Mouse (Mus musculus) heart, embryonic 11.5 days (tissue): ENCODE measurements around the gene Chaf1b. TPM values are rescaled to one million over a fixed set of nuclear protein-coding genes. Genes with fewer than 3 reads are reported as not detected.

Experiments used
- ATAC-seq: fragments of 200-750 bp; cut with Nextera tagmentation; replicated peaks from 2 replicates; pipeline ENCODE4 v1.8.0; 2017; ENCODE audit warnings: moderate library complexity; ENCODE audit not compliant: insufficient number of reproducible peaks, low FRiP score, low TSS enrichment
- H3K27ac ChIP-seq: fragments of 300-500 bp; sonication (generic); 2 replicates; pipeline ENCODE4 v1.5.1; 2014; ENCODE audit warnings: mild to moderate bottlenecking, low read depth, low read length
- H3K27me3 ChIP-seq: fragments of 300-500 bp; sonication (generic); 2 replicates; pipeline ENCODE4 v1.6.1; 2014; ENCODE audit warnings: mild to moderate bottlenecking, low read length, mixed read lengths; ENCODE audit not compliant: control insufficient read depth, insufficient read depth
- H3K36me3 ChIP-seq: fragments of 300-500 bp; sonication (generic); 2 replicates; pipeline ENCODE4 v1.6.1; 2014; ENCODE audit warnings: mild to moderate bottlenecking, low read length, moderate library complexity, mixed read lengths; ENCODE audit not compliant: control insufficient read depth, insufficient read depth
- H3K4me1 ChIP-seq: fragments of 300-500 bp; sonication (generic); 2 replicates; pipeline ENCODE4 v1.6.1; 2014; ENCODE audit warnings: low read length; ENCODE audit not compliant: control insufficient read depth, insufficient read depth
- H3K4me2 ChIP-seq: fragments of 300-500 bp; sonication (generic); 2 replicates; pipeline ENCODE4 v1.6.1; 2014; ENCODE audit warnings: mild to moderate bottlenecking, moderate library complexity
- H3K4me3 ChIP-seq: fragments of 300-500 bp; sonication (generic); 2 replicates; pipeline ENCODE4 v1.5.1; 2014; ENCODE audit warnings: low read depth, low read length
- H3K9ac ChIP-seq: fragments of 300-500 bp; sonication (generic); 2 replicates; pipeline ENCODE4 v1.6.1; 2014; ENCODE audit warnings: mild to moderate bottlenecking, low read depth, low read length, moderate library complexity
- H3K9me3 ChIP-seq: fragments of 300-500 bp; sonication (generic); replicated peaks from 2 replicates; pipeline ENCODE4 v1.6.1; 2016; ENCODE audit warnings: low read length; ENCODE audit not compliant: control insufficient read depth
- WGBS: fragments of 180-500 bp; shearing (Covaris S2); extraction: QIAGEN DNeasy Blood & Tissue Kit; methylation state at CpG from one replicate; pipeline ENCODE4 v1.1.7; 2014; ENCODE audit not compliant: insufficient replicate concordance; 5-methylcytosine and 5-hydroxymethylcytosine counted together
- polyA plus RNA-seq: library from polyadenylated mRNA; unstranded; fragments of >200 nt; fragmentation: Nextera tagmentation; extraction: Ambion mirVana; gene quantifications from 2 replicates; pipeline ENCODE4 v1.2.1, GENCODE M21; 2014

Gene Chaf1b
- polyA plus RNA-seq: 62.3 and 66.9 TPM in 2 replicates

GRCm38 (mm10) chr16:93883423-93884085 lies at the start of gene Chaf1b:
TSS of gene Chaf1b (plus strand) at chr16:93883901.
- Histone ChIP-seq H3K36me3 (peaks cover 6% of the 10 kb centered on the region; the same call in 1 of the 2 replicates), H3K4me1 (peaks cover 15% of the 10 kb centered on the region), H3K27me3 (no peaks in the 10 kb centered on the region), H3K4me3 (peak within 1 kb of the TSS; percentile 90), H3K9me3 (no peaks in the 10 kb centered on the region), H3K9ac (peak within 1 kb of the TSS; percentile 83), H3K4me2 (peak within 1 kb of the TSS; percentile 91), H3K27ac (0 out of 2 replicates have a peak within 1 kb of the TSS, but pooled peaks have one; percentile 29)
- ATAC-seq: peak; percentile 94
- under 1% methylated on average over 48 of the region's 54 CpGs for WGBS

GRCm38 (mm10) chr16:93834076-93834475 lies 49.6 kb upstream of the Chaf1b start:
- no peak for ATAC-seq
- Histone ChIP-seq H3K4me3 (no peak overlapping the region), H3K27me3 (no peaks in the 10 kb centered on the region), H3K9me3 (peaks cover under 1% of the 10 kb centered on the region; the same call in 1 of the 2 replicates), H3K9ac (no peak overlapping the region), H3K4me1 (peaks cover 4% of the 10 kb centered on the region), H3K4me2 (no peak overlapping the region), H3K36me3 (no peaks in the 10 kb centered on the region; the same call in 1 of the 2 replicates), H3K27ac (no peak overlapping the region)
- 76% methylated on average over 2 of the region's 2 CpGs for WGBS

GRCm38 (mm10) chr16:93839049-93839448 lies 44.7 kb upstream of the Chaf1b start:
- 92% methylated on average over 1 of the region's 1 CpGs for WGBS
- no peak for ATAC-seq
- H3K9ac ChIP-seq: no peak overlapping the region

GRCm38 (mm10) chr16:93850527-93850926 lies 33.2 kb upstream of the Chaf1b start:
- H3K9ac ChIP-seq: no peak overlapping the region
- no peak for ATAC-seq
- no peaks in the 10 kb centered on the region for H3K9me3 ChIP-seq
- no peaks in the 10 kb centered on the region for H3K27me3 ChIP-seq
- 93% methylated on average over 3 of the region's 3 CpGs for WGBS
- no peak overlapping the region for H3K27ac ChIP-seq
- no peak overlapping the region for H3K4me3 ChIP-seq
- H3K4me2 ChIP-seq: no peak overlapping the region
- H3K4me1 ChIP-seq: no peaks in the 10 kb centered on the region
- peaks cover 31% of the 10 kb centered on the region for H3K36me3 ChIP-seq

More at GRCm38 (mm10) chr16:93839049-93839448, 44.7 kb upstream of the Chaf1b start:
- Histone ChIP-seq H3K9me3 (peaks cover 3% of the 10 kb centered on the region; the same call in 1 of the 2 replicates), H3K27me3 (no peaks in the 10 kb centered on the region), H3K36me3 (no peaks in the 10 kb centered on the region; the same call in 1 of the 2 replicates), H3K4me2 (no peak overlapping the region), H3K4me1 (no peaks in the 10 kb centered on the region), H3K27ac (no peak overlapping the region), H3K4me3 (no peak overlapping the region)

- no peak overlapping the region for H3K4me3 ChIP-seq
- ATAC-seq: no peak
- no peak overlapping the region for H3K9ac ChIP-seq
- no peaks in the 10 kb centered on the region for H3K27me3 ChIP-seq
- H3K4me2 ChIP-seq: no peak overlapping the region
- H3K4me1 ChIP-seq: no peaks in the 10 kb centered on the region
- no peak overlapping the region for H3K27ac ChIP-seq
- H3K36me3 ChIP-seq: peaks cover 36% of the 10 kb centered on the region
- H3K9me3 ChIP-seq: no peaks in the 10 kb centered on the region
- WGBS: 84% methylated on average over 4 of the region's 4 CpGs
Observed at GRCm38 (mm10) chr16:93859967-93860366, 23.7 kb upstream of the Chaf1b start.

- H3K27me3 ChIP-seq: no peaks in the 10 kb centered on the region
- peaks cover 32% of the 10 kb centered on the region for H3K36me3 ChIP-seq
- H3K4me3 ChIP-seq: no peak overlapping the region
- no peak overlapping the region for H3K27ac ChIP-seq
- H3K4me2 ChIP-seq: no peak overlapping the region
- H3K9me3 ChIP-seq: no peaks in the 10 kb centered on the region
- no peaks in the 10 kb centered on the region for H3K4me1 ChIP-seq
- ATAC-seq: no peak
- H3K9ac ChIP-seq: no peak overlapping the region
Observed at GRCm38 (mm10) chr16:93860686-93861085, 23.0 kb upstream of the Chaf1b start.

- H3K27me3 ChIP-seq: no peaks in the 10 kb centered on the region
- no peak overlapping the region for H3K9ac ChIP-seq
- WGBS: 89% methylated on average over 13 of the region's 13 CpGs
- no peaks in the 10 kb centered on the region for H3K4me1 ChIP-seq
- ATAC-seq: no peak
- H3K4me2 ChIP-seq: no peak overlapping the region
- H3K36me3 ChIP-seq: peaks cover 38% of the 10 kb centered on the region
- no peak overlapping the region for H3K4me3 ChIP-seq
- H3K9me3 ChIP-seq: no peaks in the 10 kb centered on the region
- no peak overlapping the region for H3K27ac ChIP-seq
Observed at GRCm38 (mm10) chr16:93874841-93875240, 8.9 kb upstream of the Chaf1b start.

- Histone ChIP-seq H3K9ac (no peak overlapping the region), H3K4me2 (no peak overlapping the region), H3K27ac (no peak overlapping the region), H3K4me1 (no peaks in the 10 kb centered on the region), H3K4me3 (no peak overlapping the region), H3K36me3 (peaks cover 19% of the 10 kb centered on the region), H3K27me3 (no peaks in the 10 kb centered on the region), H3K9me3 (no peaks in the 10 kb centered on the region)
- no peak for ATAC-seq
- 80% methylated on average over 6 of the region's 6 CpGs for WGBS
Observed at GRCm38 (mm10) chr16:93877612-93878380, 5.9 kb upstream of the Chaf1b start.
